ENCODE assay signal across 9 mouse cellular contexts in genomic region chr2:62412081-62412821, GRCm38 (mm10). TPM values are rescaled to one million over a fixed set of nuclear protein-coding genes. Genes with fewer than 3 reads are reported as not detected.
DNase-seq lines count a peak whose midpoint lies in the region; ATAC-seq and TF ChIP-seq lines count a peak whose summit lies in the region.
"Had no signal": no experiment of that assay in that cellular context is flagged by ENCODE, and none has a peak within 500 bp of the region (broad histone marks: within the 10 kb centered on the region; RNA-seq: fewer than 3 reads in every experiment).

Dpp4 (minus strand) TSS chr2:62412231.

- H3K9ac ChIP-seq in forebrain, embryonic 15.5 days (replicated peaks) = 0 out of 2 replicates have a peak within 1 kb of the TSS, but pooled peaks have one; percentile 4
- H3K9ac ChIP-seq in liver, embryonic 14.5 days (replicated peaks) = no peak within 1 kb of the TSS

- H3K27ac ChIP-seq in forebrain, embryonic 15.5 days (replicated peaks) = no peak within 1 kb of the TSS
- H3K27ac ChIP-seq in liver, embryonic 14.5 days = no peak within 1 kb of the TSS

- peak within 1 kb of the TSS; percentile 75 for H3K4me2 ChIP-seq in forebrain, embryonic 15.5 days (replicated peaks)
- H3K4me2 ChIP-seq in liver, embryonic 14.5 days (ENCODE audit: low read depth) = peak within 1 kb of the TSS; percentile 55

- TF ChIP-seq CTCF in liver, embryonic 14.5 days (IDR thresholded peaks at IDR 0.05; ENCODE audit: low read depth) = no peak

- H3K36me3 ChIP-seq in erythroblast, embryonic 14.5 days (ENCODE audit: control insufficient read depth) = no peaks in the 10 kb centered on the region
- H3K36me3 ChIP-seq in forebrain, embryonic 15.5 days = no peaks in the 10 kb centered on the region
- H3K36me3 ChIP-seq in liver, embryonic 14.5 days (replicated peaks; ENCODE audit: control insufficient read depth, insufficient read depth, low read depth) = no peaks in the 10 kb centered on the region

- peaks cover 4% of the 10 kb centered on the region for H3K4me1 ChIP-seq in erythroblast, embryonic 14.5 days (ENCODE audit: control insufficient read depth)
- peaks cover 12% of the 10 kb centered on the region for H3K4me1 ChIP-seq in forebrain, embryonic 15.5 days
- no peaks in the 10 kb centered on the region; a peak in 1 of 4 replicates for H3K4me1 ChIP-seq in liver, embryonic 14.5 days (replicated peaks; ENCODE audit: control insufficient read depth in 2 of 2, insufficient read depth in 2 of 2, low read length in 1 of 2)

- H3K4me3 ChIP-seq in erythroblast, embryonic 14.5 days (replicated peaks) = peak within 1 kb of the TSS; percentile 43
- H3K4me3 ChIP-seq in forebrain, embryonic 15.5 days = peak within 1 kb of the TSS; percentile 39
- H3K4me3 ChIP-seq in liver, embryonic 14.5 days (ENCODE audit: insufficient read depth in 1 of 2, low read depth in 2 of 2, low read length in 2 of 2) = peak within 1 kb of the TSS; percentile 43 to 45
- H3K4me3 ChIP-seq: myocyte had no signal

- no peaks in the 10 kb centered on the region for H3K9me3 ChIP-seq in erythroblast, embryonic 14.5 days (ENCODE audit: control insufficient read depth, low read length)
- no peaks in the 10 kb centered on the region for H3K9me3 ChIP-seq in forebrain, embryonic 15.5 days
- H3K9me3 ChIP-seq in liver, embryonic 14.5 days (ENCODE audit: control insufficient read depth, low read length) = no peaks in the 10 kb centered on the region

- WGBS in forebrain, embryonic 15.5 days = 53% methylated on average over 13 of the region's 13 CpGs
- 40% methylated on average over 13 of the region's 13 CpGs for WGBS in liver, embryonic 14.5 days (ENCODE audit: insufficient replicate concordance)

- TF ChIP-seq EP300 in liver, embryonic 14.5 days (IDR thresholded peaks at IDR 0.05; ENCODE audit: low read depth) = no peak

- peak; percentile 8 for DNase-seq in CD4-positive helper T cell, adult 2 months (ENCODE audit: low read depth, low spot score)
- DNase-seq in liver, embryonic 14.5 days (ENCODE audit: low read depth in 3 of 3, low spot score in 3 of 3) = no peak
- DNase-seq in urinary bladder, postnatal 14 days (ENCODE audit: low spot score) = no peak
- no peak for DNase-seq in cerebellum, adult 8-10 months
- no peak for DNase-seq in urinary bladder, postnatal 10 days (ENCODE audit: low spot score)

- no peak for ATAC-seq in erythroblast, adult 5-6 weeks (replicated peaks; ENCODE audit: low FRiP score, poor library complexity, severe bottlenecking)
- ATAC-seq in forebrain, embryonic 15.5 days (replicated peaks) = no peak
- ATAC-seq in liver, embryonic 14.5 days (ENCODE audit: insufficient read depth) = no peak

- peaks cover 13% of the 10 kb centered on the region for H3K27me3 ChIP-seq in erythroblast, embryonic 14.5 days (ENCODE audit: control insufficient read depth)
- 0 out of 2 replicates have a peak, but pooled peaks cover 8% of the 10 kb centered on the region for H3K27me3 ChIP-seq in forebrain, embryonic 15.5 days
- no peaks in the 10 kb centered on the region; the same call in 1 of the 2 replicates for H3K27me3 ChIP-seq in liver, embryonic 14.5 days (ENCODE audit: control insufficient read depth, insufficient read depth, low read length)

RNA-seq across cellular contexts. Expression of gene Dpp4, which starts in this region (rescaled TPM):
- not detected in 2 replicates for polyA plus RNA-seq in erythroblast, embryonic 14.5 days (2012)
- total RNA-seq in erythroblast, adult 5-6 weeks (2015; ENCODE audit: low replicate concordance) = 2.5 and 3.3 TPM in 2 replicates
- total RNA-seq in erythroblast, adult 5-6 weeks (2017; ENCODE audit: low replicate concordance) = 2.6 and 3.2 TPM in 2 replicates
- polyA plus RNA-seq in forebrain, embryonic 15.5 days (2015; fragmentation: Nextera tagmentation; extraction: Ambion mirVana) = 1.5 and 1.6 TPM in 2 replicates
- 1.7 and 2.3 TPM in 2 replicates for polyA plus RNA-seq in liver, embryonic 14.5 days (2012; rRNA removed)
- 4.4 and 5.3 TPM in 2 replicates for polyA plus RNA-seq in liver, embryonic 14.5 days (2014; fragmentation: Nextera tagmentation; extraction: Ambion mirVana)
- polyA plus RNA-seq: myocyte had no signal
